Mouse (Mus musculus): ENCODE data around the gene Calml4.
A peak's percentile ranks its signal among the peaks of the same experiment; 100 is the strongest.
"Not testable (repeated sequence)": the region's sequence is repeated elsewhere in the genome, so short reads cannot be mapped to it uniquely, and the experiment has no call there.

Calml4 gene

DNA sequence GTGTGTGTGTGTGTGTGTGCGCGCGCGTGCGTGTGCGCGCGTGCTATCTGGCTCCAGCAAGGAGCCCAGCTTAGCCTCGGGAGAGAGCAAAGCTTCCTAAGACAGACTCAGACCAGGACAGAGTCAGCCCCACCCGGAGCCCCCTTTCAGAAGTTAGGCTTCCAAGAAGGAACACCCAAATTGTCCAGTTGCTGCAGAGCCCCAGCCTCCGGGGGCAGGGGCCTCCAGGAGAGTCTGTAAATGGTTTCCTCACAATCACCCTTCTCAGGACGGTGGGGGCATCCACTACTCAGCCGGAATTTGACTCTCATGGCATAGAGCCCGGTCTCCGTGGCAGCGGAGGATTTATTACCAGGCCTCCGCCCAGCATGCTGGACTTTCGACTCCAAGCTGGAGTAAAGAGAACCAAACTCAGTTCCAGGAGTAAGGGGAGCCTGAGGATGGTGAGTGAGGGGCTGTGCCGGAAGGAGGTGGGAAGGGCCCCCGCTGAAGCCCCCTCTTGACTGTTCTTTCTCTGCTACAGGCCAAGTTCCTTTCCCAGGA, at the start of gene Calml4:
Gene Calml4, plus strand, starts transcription at position 362 of the 543 bp plus-strand sequence.
- peak; percentile 84 for DNase-seq (ENCODE audit: low read depth, low spot score)

DNA sequence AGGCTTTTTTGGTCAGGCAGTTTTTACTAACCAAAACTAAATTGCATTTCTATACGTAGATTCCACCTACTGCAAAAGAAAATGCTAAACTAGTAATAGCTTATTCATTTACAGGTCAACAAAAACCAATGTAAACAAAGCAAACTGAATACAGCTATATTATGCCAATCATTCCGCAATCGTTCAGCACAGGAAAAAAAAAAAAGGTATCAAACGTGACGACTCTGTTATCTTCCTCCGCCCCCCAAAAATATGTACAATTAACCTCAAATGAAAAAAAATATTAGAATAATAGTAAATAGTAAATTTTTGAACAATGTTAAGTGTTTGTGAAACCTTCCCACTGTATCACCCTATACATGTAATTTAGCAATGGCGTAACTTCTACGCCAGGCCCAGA, 47.8 kb upstream of the Calml4 start:
- DNase-seq (ENCODE audit: low read depth, low spot score) = no peak

DNA sequence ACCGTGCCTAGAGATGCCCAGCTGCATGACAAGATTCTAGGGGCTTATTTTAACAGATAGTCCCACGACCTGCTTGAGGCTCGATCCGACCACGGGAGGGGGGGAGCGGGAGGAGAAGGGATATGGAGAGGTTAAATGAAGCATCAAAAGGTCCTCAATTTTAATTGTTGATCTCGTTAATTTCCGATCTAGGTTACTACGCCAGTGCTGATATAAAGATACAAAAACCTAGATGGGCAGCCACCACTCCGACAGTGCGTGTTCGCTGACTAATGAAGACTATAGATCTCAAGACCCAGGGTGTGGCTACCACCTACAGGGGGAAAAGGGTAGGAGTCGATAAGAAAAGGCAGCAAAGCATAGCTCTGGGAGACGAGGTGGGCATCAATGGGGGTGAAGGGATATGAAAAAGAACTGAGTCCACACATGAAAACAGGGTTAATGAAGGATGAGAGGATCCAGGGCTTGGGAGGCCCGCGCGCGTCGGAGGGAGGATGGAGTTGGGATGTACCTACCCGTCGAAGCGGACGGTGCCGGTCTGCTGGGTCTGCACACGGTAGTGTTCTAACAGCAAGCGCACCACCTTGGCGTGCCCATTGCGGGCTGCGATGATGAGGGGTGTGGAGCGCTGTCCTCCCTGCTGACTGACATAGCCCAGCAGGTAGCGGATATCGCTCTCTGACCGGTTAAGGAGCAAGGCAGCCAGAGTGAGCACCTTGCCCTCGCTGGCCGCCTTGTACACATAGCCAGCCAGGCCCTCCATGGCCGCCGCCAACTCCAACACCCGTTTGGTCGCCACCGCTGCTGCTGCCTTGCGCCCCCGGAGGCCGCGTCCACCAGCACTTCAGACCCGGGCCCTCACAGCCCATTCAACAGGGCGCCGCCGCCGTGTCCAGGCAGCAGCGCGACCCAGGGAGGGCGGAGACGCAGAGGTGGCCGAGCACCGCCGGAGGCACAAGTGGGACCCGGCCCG, 47.1 kb upstream of the Calml4 start:
- DNase-seq (ENCODE audit: low read depth, low spot score) = peak; percentile 64

DNA sequence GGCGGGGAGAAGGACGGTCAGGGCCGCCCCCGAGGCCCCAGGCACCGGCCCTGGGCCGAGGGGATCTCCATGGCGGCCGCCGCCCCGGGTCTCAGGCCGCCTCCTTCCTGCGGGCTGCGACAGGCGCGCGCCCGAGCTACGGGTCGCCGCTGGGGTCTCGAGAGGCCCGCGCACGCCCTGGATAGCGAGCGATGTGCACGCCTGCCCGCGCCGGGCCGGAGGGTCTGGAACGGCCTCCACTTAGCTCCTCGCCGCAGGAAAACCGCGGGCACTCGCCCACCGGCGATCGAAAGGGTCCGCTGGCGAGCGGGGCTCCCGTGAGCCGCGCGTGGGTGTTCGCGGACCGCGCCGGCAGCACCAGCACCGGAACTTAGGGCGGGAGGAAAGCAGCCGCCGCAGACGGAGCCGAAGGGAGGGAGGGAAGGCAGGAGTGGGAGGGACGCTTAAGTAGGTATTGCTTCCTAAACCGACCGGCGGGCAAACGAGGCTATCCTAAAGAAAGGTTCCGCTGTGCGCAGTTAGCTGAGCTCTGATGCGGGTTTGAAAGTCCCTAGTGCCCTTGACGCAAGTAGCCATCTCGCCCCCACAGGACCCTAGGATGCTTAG, 46.3 kb upstream of the Calml4 start, which contains the start of gene Fem1b:
Gene Fem1b, minus strand, starts transcription at position 419 of the 606 bp plus-strand sequence.
- DNase-seq (ENCODE audit: low read depth, low spot score) = peak; percentile 95

DNA sequence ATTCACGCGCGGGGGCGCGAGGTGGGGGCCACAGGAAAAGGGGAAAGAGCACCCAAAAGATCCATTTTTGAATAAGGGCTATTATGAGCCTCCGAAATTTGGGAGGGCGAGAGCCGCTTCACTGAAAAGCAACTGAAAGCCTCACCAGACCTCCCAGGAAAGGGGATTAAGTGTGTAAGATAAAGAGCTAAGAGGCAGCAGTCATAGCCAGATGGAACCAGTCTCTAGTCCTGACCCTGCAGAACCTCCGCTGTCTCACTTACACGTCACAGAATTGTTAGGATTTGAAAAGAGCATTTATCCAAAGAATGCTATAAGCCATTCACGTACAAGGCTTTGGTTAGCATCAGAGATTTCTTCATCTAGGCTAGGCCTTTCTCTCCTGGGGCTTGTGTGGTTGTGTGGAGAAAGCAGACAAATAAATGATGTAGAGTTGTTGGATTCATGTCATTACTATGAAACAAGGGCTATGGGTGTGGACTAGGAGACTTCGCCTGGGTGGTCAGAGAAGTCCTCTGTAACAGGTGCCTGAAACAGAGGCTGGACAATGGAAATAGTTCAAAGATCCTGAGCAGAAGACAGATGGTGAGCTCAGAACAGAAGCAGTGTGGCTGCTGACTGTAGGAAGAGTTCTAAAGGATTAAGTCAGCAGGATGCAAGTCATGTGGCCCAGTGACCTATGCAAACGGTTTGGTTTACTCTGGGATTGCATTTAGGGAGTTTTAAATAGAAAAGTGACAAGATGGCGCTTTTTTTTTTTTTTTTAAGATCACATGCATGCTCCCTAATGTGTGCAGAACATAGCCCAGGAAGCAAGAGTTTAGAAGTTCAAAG, 45.4 kb upstream of the Calml4 start:
- DNase-seq (ENCODE audit: low read depth, low spot score) = peak; percentile 59

DNA sequence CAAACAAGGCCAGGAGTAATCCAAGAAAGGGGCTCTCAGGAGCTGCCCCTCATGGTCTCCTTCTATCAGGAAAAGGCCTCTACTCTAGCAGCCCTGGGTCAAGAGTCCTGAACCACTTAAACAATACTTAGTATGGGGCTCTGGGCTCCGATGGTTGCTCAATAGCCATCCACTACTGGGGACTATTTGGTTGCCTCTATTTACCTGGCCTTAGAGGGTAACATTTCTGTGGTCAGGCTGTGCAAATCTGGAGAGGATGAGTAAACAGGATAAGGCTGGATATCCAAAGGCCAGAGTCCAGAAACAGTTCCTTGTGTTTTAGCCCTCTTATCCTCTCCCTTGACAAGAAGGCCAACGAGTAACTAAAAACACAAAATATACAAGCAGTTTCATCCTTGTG, 43.1 kb upstream of the Calml4 start:
- DNase-seq (ENCODE audit: low read depth, low spot score) = no peak

DNA sequence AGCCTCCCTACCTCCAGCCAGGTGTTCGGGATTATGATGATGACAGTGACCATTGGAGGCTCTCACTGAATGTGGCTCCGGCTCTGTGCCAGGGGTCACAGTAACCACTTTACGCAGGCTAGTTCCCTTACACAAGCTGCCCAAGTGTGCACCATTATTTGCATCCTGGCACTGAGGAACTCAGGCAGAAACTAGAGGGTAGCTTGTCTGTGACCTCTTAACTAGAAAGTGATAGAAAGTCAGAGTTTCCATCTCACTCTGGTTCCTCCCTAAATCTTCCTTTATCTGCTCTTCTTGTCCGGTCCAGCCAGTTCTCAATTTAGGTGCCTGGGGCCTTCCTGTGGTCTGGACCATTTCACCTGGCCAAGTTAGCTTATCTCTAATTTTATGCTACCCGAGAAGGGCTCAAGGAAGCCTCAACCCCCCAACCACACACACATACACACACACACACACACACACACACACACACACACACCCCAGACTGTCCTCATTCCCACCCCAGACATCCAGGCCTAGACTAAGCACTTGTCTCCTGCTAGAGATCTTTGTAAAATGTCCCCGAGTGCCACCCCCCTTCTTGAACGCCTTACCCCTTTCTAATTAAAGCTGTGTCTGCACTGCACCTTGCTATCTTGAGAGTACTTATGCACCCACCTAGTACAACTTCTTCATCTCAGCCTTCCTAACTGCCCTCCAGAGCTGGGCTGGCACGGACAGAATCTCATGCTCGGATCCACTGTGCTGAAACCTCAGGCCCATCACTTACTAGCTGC, 41.4 kb upstream of the Calml4 start:
- no peak for DNase-seq (ENCODE audit: low read depth, low spot score)

DNA sequence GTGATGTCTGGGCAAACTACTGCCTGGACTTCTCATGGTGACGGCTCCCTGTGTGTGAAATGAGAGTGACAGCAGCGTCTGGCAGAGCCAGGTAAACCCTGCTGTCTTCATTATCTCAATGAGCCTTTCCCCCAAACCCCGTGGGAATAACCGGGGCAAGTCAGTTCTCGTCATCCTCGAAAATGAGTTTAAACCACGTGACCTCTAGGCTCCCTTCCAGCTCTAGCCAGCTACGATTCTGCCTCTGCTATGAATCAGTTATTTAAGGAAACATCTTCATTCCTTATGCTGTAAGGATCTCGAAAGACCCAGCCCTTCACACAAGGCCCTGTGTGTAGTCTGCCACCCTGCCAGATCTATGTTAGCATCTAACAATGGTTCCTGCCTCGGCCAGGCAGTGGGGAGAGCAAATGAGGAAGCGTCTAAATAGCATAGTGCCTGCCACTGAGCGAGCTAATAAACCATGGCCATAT, 40.7 kb upstream of the Calml4 start:
- peak; percentile 93 for DNase-seq (ENCODE audit: low read depth, low spot score)

DNA sequence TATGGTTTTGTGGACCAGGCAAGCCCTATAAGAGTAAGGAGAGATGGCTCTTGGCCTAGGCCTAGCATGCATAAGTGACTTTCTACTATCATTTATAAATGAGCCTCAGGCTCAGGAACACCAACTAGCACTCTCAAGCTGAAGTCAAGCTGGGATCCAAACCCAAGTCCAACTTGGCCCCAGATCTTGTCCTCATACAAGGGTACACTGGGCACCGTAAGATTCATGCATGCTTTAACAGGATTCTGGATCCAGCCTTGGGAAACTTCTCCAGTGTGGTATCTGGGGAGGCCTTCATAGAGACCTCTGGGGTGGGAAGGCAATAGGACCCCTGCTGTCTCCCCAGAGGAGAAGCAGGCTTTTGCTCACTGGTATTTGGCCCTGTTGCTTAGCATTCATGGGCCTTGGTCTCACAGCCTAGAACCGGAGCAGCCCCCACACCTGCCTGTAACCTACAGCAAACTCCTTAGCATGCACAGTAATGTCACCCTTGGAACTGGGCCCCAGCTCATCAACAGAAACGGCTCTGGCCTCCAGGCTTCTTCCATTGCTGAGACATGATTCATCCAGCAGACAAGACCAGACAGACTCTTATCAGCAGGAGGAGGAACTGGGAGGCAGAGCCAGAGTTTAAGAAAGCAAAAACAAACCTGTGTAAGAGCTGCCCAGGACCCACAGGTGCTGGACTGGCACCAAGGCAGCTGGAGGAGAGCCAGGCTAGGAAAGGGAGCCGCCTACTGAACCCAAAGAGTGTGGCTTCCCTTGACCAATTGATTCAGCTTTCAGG, 39.9 kb upstream of the Calml4 start:
- DNase-seq (ENCODE audit: low read depth, low spot score) = peak; percentile 86

DNA sequence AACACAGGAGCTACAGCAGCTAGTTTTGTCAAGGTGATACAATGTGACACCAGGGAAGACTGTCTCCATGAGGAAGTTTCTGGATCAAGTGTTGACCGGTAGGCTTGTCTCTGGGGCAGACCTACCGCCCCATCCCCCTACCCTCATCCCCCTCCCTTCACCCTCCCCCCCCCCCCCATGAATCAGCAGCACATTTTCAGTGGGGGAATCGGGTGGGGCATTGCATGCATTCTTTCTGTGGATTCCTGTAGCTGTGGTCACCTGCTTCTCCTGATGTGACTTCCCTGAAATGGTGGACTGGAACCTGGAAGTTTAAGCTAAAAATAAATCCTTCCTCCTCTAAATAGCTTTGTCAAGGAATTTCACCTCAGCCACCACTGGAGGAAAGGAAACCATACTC, 38.4 kb upstream of the Calml4 start:
- peak; percentile 31 for DNase-seq (ENCODE audit: low read depth, low spot score)

DNA sequence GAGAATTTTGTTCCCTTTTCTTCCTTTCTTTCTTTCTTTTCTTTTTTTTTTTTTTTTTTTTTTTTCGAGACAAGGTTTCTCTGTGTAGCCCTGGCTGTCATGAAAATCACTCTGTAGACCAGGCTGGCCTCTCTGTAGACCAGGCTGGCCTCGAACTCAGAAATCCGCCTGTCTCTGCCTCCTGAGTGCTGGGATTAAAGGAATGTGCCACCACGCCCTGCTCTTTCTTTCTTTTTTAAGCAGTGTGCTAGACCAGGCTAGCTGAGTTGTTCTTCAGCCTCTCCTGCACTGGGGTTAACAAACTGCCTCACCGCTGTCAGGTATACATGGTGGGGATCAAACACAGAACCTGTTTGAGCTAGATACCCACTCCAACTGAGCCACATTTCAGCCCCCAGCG, 38.0 kb upstream of the Calml4 start:
- not testable (repeated sequence) for DNase-seq (ENCODE audit: low read depth, low spot score)

DNA sequence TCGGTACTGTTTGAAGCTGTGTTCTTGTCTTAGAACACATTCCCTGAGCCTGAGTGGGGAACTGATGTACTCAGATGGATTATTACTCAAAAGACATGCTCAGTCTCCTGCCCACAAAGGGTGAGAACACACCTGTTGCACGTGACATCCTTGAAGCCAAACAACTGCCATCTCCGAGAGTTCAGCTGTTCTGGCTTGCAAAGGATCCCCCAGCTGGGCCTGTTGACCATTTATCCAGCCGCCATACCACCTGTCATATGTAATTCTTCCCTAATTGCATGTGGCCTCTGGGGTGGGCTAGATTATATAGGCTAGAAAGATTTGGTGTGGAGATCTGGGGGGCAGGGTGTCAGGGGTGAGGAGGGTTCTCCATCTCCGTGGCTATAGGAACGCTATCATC, 37.1 kb upstream of the Calml4 start:
- DNase-seq (ENCODE audit: low read depth, low spot score) = no peak

DNA sequence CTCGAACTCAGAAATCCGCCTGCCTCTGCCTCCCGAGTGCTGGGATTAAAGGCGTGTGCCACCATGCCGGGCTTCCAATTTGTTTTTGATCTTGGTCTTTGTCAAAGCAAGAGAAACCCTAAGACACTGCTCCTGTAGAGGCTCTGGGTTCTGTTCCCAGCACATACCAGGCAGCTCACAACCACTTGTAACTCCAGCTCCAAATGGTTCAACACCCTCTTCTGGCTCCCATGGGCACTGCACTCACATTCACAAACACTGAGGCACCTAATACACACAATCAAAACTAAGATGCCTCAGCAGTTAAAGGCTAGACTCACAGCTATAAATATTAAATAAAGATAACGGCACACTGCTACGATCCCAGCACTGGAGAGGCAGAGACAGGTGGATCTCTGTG, 36.1 kb upstream of the Calml4 start:
- no peak for DNase-seq (ENCODE audit: low read depth, low spot score)

DNA sequence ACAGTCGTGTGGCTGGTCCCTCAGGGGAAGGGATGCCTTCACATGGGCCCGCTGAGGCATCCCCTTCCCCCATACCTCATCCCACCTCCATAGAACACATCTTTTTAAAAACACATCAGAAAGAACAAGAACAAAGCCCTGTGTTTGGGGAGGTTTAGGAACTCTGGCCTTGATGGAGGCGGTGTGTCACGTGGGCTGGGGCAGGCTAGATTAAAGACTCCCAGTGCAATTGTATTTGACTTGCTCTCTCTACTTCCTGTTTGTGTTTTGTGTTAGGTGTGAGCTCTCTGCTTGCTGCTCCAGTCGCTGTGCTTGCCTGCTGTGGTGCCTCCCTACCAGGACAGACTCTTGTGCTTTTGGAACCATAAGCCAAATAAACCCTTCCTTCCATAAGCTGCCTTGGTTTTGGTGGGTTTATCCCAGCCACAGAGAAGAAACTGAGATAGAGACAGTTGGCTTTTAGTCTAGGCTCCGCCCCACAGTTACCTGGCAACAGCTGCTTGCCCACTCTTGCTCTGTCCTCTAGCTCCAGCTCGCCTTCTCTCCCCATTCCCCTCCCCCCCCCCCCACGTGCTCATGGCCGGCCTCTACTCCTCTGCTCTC, 32.0 kb upstream of the Calml4 start:
- DNase-seq (ENCODE audit: low read depth, low spot score) = no peak

DNA sequence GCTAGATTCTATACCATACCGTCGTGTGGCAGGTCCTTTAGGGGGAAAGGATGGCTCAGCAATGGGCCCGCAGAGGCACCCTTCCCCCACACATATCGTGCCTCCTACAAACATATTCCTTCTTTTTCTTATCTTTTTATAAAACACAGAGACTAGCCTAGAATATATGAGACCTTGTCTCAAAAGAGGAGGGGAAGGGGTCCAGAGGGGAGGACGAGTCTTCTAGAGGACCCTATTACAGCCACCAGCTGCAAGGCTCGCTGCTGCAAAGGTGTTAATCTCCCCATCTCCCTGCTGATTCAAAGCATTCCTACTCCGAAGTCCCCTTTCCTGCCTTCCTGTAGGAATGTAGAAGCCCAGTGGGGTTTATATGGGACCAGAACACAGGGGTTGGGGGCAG, 31.4 kb upstream of the Calml4 start:
- DNase-seq (ENCODE audit: low read depth, low spot score) = no peak

DNA sequence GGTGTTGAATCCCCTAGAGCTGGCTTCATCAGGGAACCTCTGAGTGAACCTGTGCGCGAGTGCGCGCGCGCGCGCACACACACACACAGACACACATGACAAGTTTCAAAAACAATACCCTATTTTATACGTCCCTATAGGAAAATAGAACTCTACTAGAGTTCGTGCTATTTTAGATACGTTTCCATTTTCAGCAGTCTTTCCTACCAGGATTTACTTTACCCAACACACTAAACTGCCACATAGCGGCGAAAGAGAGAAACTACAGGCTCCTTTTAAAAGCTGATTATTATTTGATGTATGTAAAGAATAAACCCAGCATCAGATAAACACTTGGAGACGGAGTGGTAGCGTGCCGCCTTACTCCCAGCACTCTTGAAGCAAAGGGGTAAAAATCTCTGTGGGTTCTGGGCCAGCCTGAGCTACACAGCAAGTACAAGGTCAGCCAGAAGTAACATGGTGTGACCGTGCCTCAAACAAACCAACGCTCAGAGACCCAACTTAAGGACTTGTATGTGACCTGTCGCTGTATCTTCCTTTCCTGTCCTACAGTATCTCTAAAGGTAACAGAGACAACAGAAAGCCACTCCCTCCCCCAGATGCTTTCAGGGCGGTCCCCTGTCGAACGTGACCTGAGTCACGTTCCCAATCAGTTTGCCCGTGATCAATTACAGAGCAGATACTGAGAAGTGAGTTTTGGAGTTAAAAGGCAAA, 29.8 kb upstream of the Calml4 start:
- peak; percentile 77 for DNase-seq (ENCODE audit: low read depth, low spot score)

DNA sequence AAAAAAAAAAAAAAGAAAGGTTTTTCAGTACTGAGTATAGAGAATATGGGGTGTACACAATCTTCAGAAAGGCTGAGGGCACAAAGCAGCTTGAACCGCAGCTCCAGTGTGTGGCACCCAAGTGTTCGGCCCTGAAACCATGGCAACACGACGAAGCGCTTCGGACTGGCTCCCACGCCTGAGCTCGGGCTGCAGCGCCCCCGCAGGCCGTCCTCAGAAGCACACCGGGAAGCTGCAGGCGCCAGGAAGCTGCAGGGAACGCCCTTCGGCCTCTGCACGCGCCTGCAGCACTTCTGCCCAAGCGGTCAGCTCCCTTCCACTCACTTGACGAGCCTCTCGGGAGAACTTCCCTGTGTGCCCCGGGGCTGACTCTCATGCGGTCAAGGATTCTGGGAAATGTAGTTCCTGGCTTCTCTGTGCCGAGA, 29.2 kb upstream of the Calml4 start:
- DNase-seq (ENCODE audit: low read depth, low spot score) = peak; percentile 99

DNA sequence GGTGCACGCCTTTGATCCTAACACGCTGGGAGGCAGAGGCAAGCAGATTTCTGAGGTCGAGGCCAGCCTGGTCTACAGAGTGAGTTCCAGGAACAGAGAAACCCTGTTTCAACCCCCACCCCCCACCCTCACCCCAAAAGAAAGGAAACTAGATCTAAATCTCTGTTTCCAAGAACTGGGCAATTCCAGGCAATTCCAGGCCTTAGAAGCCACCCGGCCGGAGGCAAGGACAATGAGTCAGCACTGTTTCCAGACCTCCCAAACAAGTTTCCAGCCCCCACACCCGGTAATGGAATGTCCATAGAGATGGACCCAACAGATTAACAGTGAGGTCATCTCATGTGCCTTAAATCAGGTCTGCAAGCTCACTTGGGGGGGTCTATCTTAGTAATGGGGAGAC, 28.0 kb upstream of the Calml4 start:
- peak; percentile 70 for DNase-seq (ENCODE audit: low read depth, low spot score)

DNA sequence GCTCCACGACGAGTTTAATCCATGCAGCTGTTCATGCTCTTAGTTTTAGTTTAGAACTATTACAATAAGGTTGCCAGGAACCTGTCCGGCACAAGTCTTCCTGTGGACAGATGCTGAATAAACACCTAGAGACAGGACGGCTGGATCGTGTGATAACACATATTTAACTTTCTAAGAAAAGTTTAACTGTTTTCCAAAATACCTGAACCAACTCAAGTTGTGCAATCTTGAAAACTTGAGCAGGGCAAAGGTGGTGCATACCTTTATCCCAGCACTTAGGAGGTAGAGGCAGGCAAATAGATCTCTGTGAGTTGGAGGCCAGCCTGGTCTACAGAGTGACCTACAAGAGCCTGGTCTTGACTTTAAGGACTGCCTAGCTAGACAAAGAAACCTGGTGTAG, 23.0 kb upstream of the Calml4 start:
- DNase-seq (ENCODE audit: low read depth, low spot score) = no peak
